Mouse (Mus musculus): ENCODE results near the gene A930018P22Rik. TPM values are rescaled to one million over a fixed set of nuclear protein-coding genes. Genes with fewer than 3 reads are reported as not detected.

Gene A930018P22Rik
- total and polyA plus RNA-seq, 3 experiments: not detected

GRCm38 (mm10) chr2:104130969-104131368 is 8.4 kb downstream of the A930018P22Rik start:
- no peak overlapping the region for H3K27ac ChIP-seq (ENCODE audit: insufficient read depth, low read depth)
- TF ChIP-seq CTCF (conservative IDR thresholded peaks at IDR 0.05 in 1 of 2, IDR thresholded peaks at IDR 0.05 in 1 of 2; ENCODE audit: low read depth in 2 of 2, low read length in 2 of 2): peak; percentile 46 to 68; a peak in 3 of 4 replicates
- TF ChIP-seq UBTF (IDR thresholded peaks at IDR 0.05; ENCODE audit: low read depth, low read length): no peak
- peak; percentile 48 for TF ChIP-seq RAD21 (IDR thresholded peaks at IDR 0.05; ENCODE audit: low read depth, low read length)
- peak; percentile 62 for TF ChIP-seq SMC3 (IDR thresholded peaks at IDR 0.05; ENCODE audit: low read depth, low read length)
- TF ChIP-seq ZNF384 (IDR thresholded peaks at IDR 0.05; ENCODE audit: low read depth, low read length): no peak
- TF ChIP-seq BHLHE40 (IDR thresholded peaks at IDR 0.05; ENCODE audit: low read depth, low read length): no peak
- TF ChIP-seq NELFE (IDR thresholded peaks at IDR 0.05; ENCODE audit: low read depth, low read length): no peak
- no peak for TF ChIP-seq TCF12 (IDR thresholded peaks at IDR 0.05; ENCODE audit: low read depth, low read length)
- TF ChIP-seq PAX5 (IDR thresholded peaks at IDR 0.05; ENCODE audit: low read length): no peak
- H3K4me1 ChIP-seq (ENCODE audit: control insufficient read depth in 1 of 2, insufficient read depth in 2 of 2): peaks cover 0 to 4% of the 10 kb centered on the region in 2 experiments; a peak in 1 of 4 replicates
- H3K9me3 ChIP-seq (replicated peaks; ENCODE audit: low read length): peaks cover 4% of the 10 kb centered on the region
- H3K27me3 ChIP-seq (replicated peaks): peaks cover 22% of the 10 kb centered on the region
- in situ Hi-C loops (cut with MboI; ENCODE audit: low pct_ligation_motif_present, low pct_unique_long_range_greater_than_20kb, low sequenced_read_pairs) (loop anchor here (5.0 to 25.0 kb wide), 3 partner anchors 181 to 456 kb away; partner anchors contain the start of gene D430041D05Rik), dilution Hi-C loops (cut with MboI; ENCODE audit: extremely low pct_ligation_motif_present, extremely low pct_unique_long_range_greater_than_20kb, low sequenced_read_pairs) (no loop called here)
- no peaks in the 10 kb centered on the region for H3K79me2 ChIP-seq (replicated peaks; ENCODE audit: control insufficient read depth, extremely low read depth, insufficient read depth, poor library complexity, severe bottlenecking)
- DNase-seq (ENCODE audit: extremely low read depth): peak; percentile 40
- no peak overlapping the region for H3K9ac ChIP-seq (ENCODE audit: insufficient read depth, low read depth)
- no peak overlapping the region for H3K4me3 ChIP-seq (replicated peaks in 1 of 3; ENCODE audit: low read depth in 2 of 3, low read length in 2 of 3, poor library complexity in 1 of 3)
- H3K36me3 ChIP-seq (replicated peaks in 1 of 2; ENCODE audit: control insufficient read depth in 1 of 2, insufficient read depth in 1 of 2, low read length in 1 of 2): no peaks in the 10 kb centered on the region
- no peak overlapping the region for H3K4me2 ChIP-seq (ENCODE audit: insufficient read depth, low read depth, poor library complexity, severe bottlenecking)

DNA sequence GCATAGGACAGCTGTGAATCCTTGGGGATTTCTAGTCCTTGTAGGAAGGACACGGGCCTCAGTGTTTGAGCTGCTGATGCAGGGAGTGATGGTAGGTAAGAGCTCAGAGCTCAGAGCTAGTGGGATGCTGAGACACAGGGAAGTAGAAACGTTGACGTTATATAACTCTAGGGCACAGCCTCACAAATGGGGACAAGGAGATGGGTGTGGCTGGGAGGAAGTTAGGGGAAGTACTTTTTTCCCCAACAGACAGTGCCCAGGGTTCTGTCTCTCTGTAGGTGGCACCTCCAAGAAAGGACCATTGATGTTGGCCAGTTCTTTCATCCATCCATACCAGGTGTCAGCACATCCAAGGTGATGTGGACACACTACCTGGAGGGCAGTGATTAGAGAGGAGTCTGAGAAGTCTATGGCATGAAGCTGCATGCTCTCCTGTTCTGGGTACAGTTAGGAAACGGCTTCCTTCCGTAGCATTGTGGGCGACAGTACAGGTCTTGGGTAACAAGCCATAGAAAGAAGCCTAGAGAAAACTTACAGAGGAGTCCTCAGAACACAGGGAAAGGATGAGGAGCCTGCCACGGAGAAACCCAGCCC is 9.8 kb downstream of the A930018P22Rik start:
- H3K4me2 ChIP-seq (ENCODE audit: insufficient read depth, low read depth, poor library complexity, severe bottlenecking): no peak overlapping the region
- H3K4me3 ChIP-seq (replicated peaks in 1 of 3; ENCODE audit: low read depth in 2 of 3, low read length in 2 of 3, poor library complexity in 1 of 3): no peak overlapping the region
- DNase-seq (ENCODE audit: extremely low read depth): no peak
- in situ Hi-C loops (cut with MboI; ENCODE audit: low pct_ligation_motif_present, low pct_unique_long_range_greater_than_20kb, low sequenced_read_pairs): loop anchor here (5.0 to 25.0 kb wide), 3 partner anchors 180 to 455 kb away; partner anchors contain the start of gene D430041D05Rik
- H3K36me3 ChIP-seq (replicated peaks in 1 of 2; ENCODE audit: control insufficient read depth in 1 of 2, insufficient read depth in 1 of 2, low read length in 1 of 2): no peaks in the 10 kb centered on the region
- H3K9ac ChIP-seq (ENCODE audit: insufficient read depth, low read depth): no peak overlapping the region
- no peaks in the 10 kb centered on the region for H3K9me3 ChIP-seq (replicated peaks; ENCODE audit: low read length)
- H3K4me1 ChIP-seq (ENCODE audit: control insufficient read depth in 1 of 2, insufficient read depth in 2 of 2): peaks cover 0 to 4% of the 10 kb centered on the region in 2 experiments; a peak in 1 of 4 replicates
- no peak for TF ChIP-seq RCOR1 (conservative IDR thresholded peaks at IDR 0.05; ENCODE audit: low read depth, low read length)
- TF ChIP-seq ELF1 (IDR thresholded peaks at IDR 0.05; ENCODE audit: low read depth, low read length): no peak
- no peak for TF ChIP-seq IRF4 (IDR thresholded peaks at IDR 0.05; ENCODE audit: low read depth, low read length)
- TF ChIP-seq ZNF384 (IDR thresholded peaks at IDR 0.05; ENCODE audit: low read depth, low read length): no peak
- TF ChIP-seq CHD1 (IDR thresholded peaks at IDR 0.05; ENCODE audit: low read depth, low read length): no peak
- TF ChIP-seq CHD2 (IDR thresholded peaks at IDR 0.05; ENCODE audit: low read length): no peak
- no peak for TF ChIP-seq ETS1 (conservative IDR thresholded peaks at IDR 0.05; ENCODE audit: low read depth, low read length)
- TF ChIP-seq POLR2A (IDR thresholded peaks at IDR 0.05; ENCODE audit: low read depth, low read length): no peak
- TF ChIP-seq ZKSCAN1 (IDR thresholded peaks at IDR 0.05; ENCODE audit: borderline replicate concordance, low read depth, low read length): no peak
- TF ChIP-seq CTCF (conservative IDR thresholded peaks at IDR 0.05 in 1 of 2, IDR thresholded peaks at IDR 0.05 in 1 of 2; ENCODE audit: low read depth in 2 of 2, low read length in 2 of 2): no peak
- no peak for TF ChIP-seq KAT2A (IDR thresholded peaks at IDR 0.05; ENCODE audit: insufficient replicate concordance, low read length)
- no peak for TF ChIP-seq TBP (conservative IDR thresholded peaks at IDR 0.05; ENCODE audit: low read depth, low read length)
- no peak for TF ChIP-seq ZC3H11A (IDR thresholded peaks at IDR 0.05; ENCODE audit: low read depth, low read length)
- TF ChIP-seq ZMIZ1 (IDR thresholded peaks at IDR 0.05; ENCODE audit: low read depth, low read length): no peak
- TF ChIP-seq E2F4 (IDR thresholded peaks at IDR 0.05; ENCODE audit: insufficient replicate concordance, low read depth, low read length): no peak
- no peak for TF ChIP-seq NRF1 (IDR thresholded peaks at IDR 0.05; ENCODE audit: low read depth, low read length)
- H3K79me2 ChIP-seq (replicated peaks; ENCODE audit: control insufficient read depth, extremely low read depth, insufficient read depth, poor library complexity, severe bottlenecking): no peaks in the 10 kb centered on the region
- dilution Hi-C loops (cut with MboI; ENCODE audit: extremely low pct_ligation_motif_present, extremely low pct_unique_long_range_greater_than_20kb, low sequenced_read_pairs): no loop called here
- H3K27ac ChIP-seq (ENCODE audit: insufficient read depth, low read depth): no peak overlapping the region
- peaks cover 11% of the 10 kb centered on the region for H3K27me3 ChIP-seq (replicated peaks)
